In the genomic region with DNA sequence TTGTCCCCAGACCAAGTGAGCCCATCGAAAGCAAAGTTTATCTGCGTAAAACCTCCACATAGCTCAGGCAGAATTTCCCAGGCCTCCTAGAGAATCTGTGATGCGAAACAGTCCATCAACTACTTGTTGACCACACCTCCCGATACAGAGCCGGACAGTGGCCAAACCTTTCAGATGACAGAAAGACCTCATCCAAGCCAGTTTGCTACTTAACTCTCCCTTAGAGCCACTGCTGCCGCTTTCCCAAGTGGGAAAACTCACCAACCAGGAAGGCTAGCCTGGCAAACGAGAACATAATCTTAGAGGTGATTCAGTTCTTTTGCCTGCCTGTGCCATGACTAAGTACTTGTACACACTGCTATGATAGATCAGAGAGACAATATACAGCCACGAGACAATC, we compare ENCODE assay signal across 13 mouse cellular contexts.
DNase-seq lines count a peak whose midpoint lies in the region; ATAC-seq and TF ChIP-seq lines count a peak whose summit lies in the region.
"Had no signal": no experiment of that assay in that cellular context is flagged by ENCODE, and none has a peak within 500 bp of the region (broad histone marks: within the 10 kb centered on the region; RNA-seq: fewer than 3 reads in every experiment).

No protein-coding gene starts in this region.

- H3K9me3 ChIP-seq in midbrain, embryonic 10.5 days (replicated peaks): no peaks in the 10 kb centered on the region
- H3K9me3 ChIP-seq in midbrain, postnatal 0 days (ENCODE audit: low read length): no peaks in the 10 kb centered on the region
- H3K9me3 ChIP-seq in kidney, embryonic 15.5 days (replicated peaks): no peaks in the 10 kb centered on the region
- H3K9me3 ChIP-seq: midbrain, embryonic 15.5 days; stomach, embryonic 15.5 days had no signal

- no peak overlapping the region for H3K4me3 ChIP-seq in midbrain, embryonic 10.5 days
- no peak overlapping the region for H3K4me3 ChIP-seq in midbrain, postnatal 0 days (ENCODE audit: low read depth, low read length)
- no peak overlapping the region for H3K4me3 ChIP-seq in kidney, embryonic 15.5 days (replicated peaks)
- H3K4me3 ChIP-seq in left cerebral cortex, adult 2 months: no peak overlapping the region
- H3K4me3 ChIP-seq: erythroblast, embryonic 14.5 days; midbrain, embryonic 15.5 days; stomach, embryonic 15.5 days had no signal

- WGBS in midbrain, embryonic 10.5 days: 63% methylated on average over 8 of the region's 8 CpGs
- 60% methylated on average over 8 of the region's 8 CpGs for WGBS in midbrain, postnatal 0 days
- 37% methylated on average over 8 of the region's 8 CpGs for WGBS in kidney, embryonic 15.5 days

- no peaks in the 10 kb centered on the region for H3K36me3 ChIP-seq in midbrain, embryonic 10.5 days
- H3K36me3 ChIP-seq in midbrain, postnatal 0 days (ENCODE audit: insufficient read depth, low read length): no peaks in the 10 kb centered on the region
- no peaks in the 10 kb centered on the region for H3K36me3 ChIP-seq in kidney, embryonic 15.5 days
- H3K36me3 ChIP-seq: midbrain, embryonic 15.5 days; stomach, embryonic 15.5 days had no signal

- no peak for ATAC-seq in midbrain, postnatal 0 days (ENCODE audit: low FRiP score)
- ATAC-seq in kidney, embryonic 15.5 days (replicated peaks; ENCODE audit: low FRiP score): no peak
- ATAC-seq: intestine, embryonic 16.5 days; midbrain, embryonic 15.5 days had no signal

- H3K27ac ChIP-seq in midbrain, embryonic 10.5 days (replicated peaks): 0 out of 2 replicates have a peak overlapping the region, but pooled peaks have one; percentile 14
- no peak overlapping the region for H3K27ac ChIP-seq in midbrain, postnatal 0 days (ENCODE audit: low read depth, low read length)
- H3K27ac ChIP-seq in kidney, embryonic 15.5 days: peak overlapping the region; percentile 93
- no peak overlapping the region for H3K27ac ChIP-seq in left cerebral cortex, adult 2 months
- H3K27ac ChIP-seq: midbrain, embryonic 15.5 days; stomach, embryonic 15.5 days had no signal

- no peak overlapping the region for H3K4me2 ChIP-seq in midbrain, postnatal 0 days (ENCODE audit: low read depth, low read length, poor library complexity, severe bottlenecking)
- H3K4me2 ChIP-seq in kidney, embryonic 15.5 days: peak overlapping the region; percentile 45; the same call in 1 of the 2 replicates
- H3K4me2 ChIP-seq: midbrain, embryonic 15.5 days; stomach, embryonic 15.5 days had no signal

- no peak overlapping the region for H3K9ac ChIP-seq in midbrain, postnatal 0 days (replicated peaks; ENCODE audit: low read length, poor library complexity, severe bottlenecking)
- H3K9ac ChIP-seq in kidney, embryonic 15.5 days: no peak overlapping the region
- H3K9ac ChIP-seq: midbrain, embryonic 15.5 days; stomach, embryonic 15.5 days had no signal

- peak; percentile 5 for DNase-seq in adrenal gland, adult 2 months
- DNase-seq in adrenal gland, postnatal 25 days: no peak
- DNase-seq in midbrain, embryonic 10.5 days (ENCODE audit: low spot score): no peak
- DNase-seq in midbrain, postnatal 0 days (ENCODE audit: low spot score): no peak
- DNase-seq in left cerebral cortex, adult 2 months (ENCODE audit: extremely low spot score in 1 of 2, low spot score in 2 of 2): no peak
- DNase-seq in layer of hippocampus, adult 9-10 months (ENCODE audit: low spot score): no peak
- DNase-seq in spleen, adult 18-20 months: no peak
- DNase-seq: right cerebral cortex, postnatal 14 days had no signal

- H3K4me1 ChIP-seq in midbrain, embryonic 10.5 days: peaks cover 54% of the 10 kb centered on the region
- no peaks in the 10 kb centered on the region for H3K4me1 ChIP-seq in midbrain, postnatal 0 days (ENCODE audit: insufficient read depth, low read length)
- peaks cover 48% of the 10 kb centered on the region for H3K4me1 ChIP-seq in kidney, embryonic 15.5 days

- intact Hi-C loops in left cerebral cortex, adult 2 months (cut with DNase I): no loop called here

- H3K27me3 ChIP-seq in midbrain, embryonic 10.5 days (ENCODE audit: low read depth, poor library complexity, severe bottlenecking): no peaks in the 10 kb centered on the region; the same call in 1 of the 2 replicates
- no peaks in the 10 kb centered on the region for H3K27me3 ChIP-seq in midbrain, postnatal 0 days (ENCODE audit: insufficient read depth, low read length)
- H3K27me3 ChIP-seq in kidney, embryonic 15.5 days: no peaks in the 10 kb centered on the region
- H3K27me3 ChIP-seq: midbrain, embryonic 15.5 days; stomach, embryonic 15.5 days had no signal

- TF ChIP-seq CTCF in midbrain, postnatal 0 days (IDR thresholded peaks at IDR 0.05): no peak
- TF ChIP-seq CTCF in left cerebral cortex, adult 2 months (IDR thresholded peaks at IDR 0.05): no peak

Comparison
In these comparisons a context has a peak if more than half of its experiments do, and no peak if none do; other contexts are left out.
1. H3K27ac ChIP-seq: peak in midbrain, embryonic 10.5 days (single experiment) and kidney, embryonic 15.5 days (single experiment); none in midbrain, postnatal 0 days (single experiment) and left cerebral cortex, adult 2 months (single experiment).